Mouse (Mus musculus) liver, embryonic 11.5 days (tissue): ENCODE data around the gene Trip6. TPM values are rescaled to one million over a fixed set of nuclear protein-coding genes. Genes with fewer than 3 reads are reported as not detected.

Experiments
- ATAC-seq: fragments of 200-750 bp; cut with Nextera tagmentation; replicated peaks from 2 replicates; pipeline ENCODE4 v1.8.0; 2017; ENCODE audit warnings: moderate number of reproducible peaks, mild to moderate bottlenecking, moderate TSS enrichment, moderate library complexity; ENCODE audit not compliant: low FRiP score
- DNase-seq: peaks from one replicate; pipeline ENCODE4 v3.0.0-alpha.2; 2017; ENCODE audit warnings: low spot score
- H3K27ac ChIP-seq: fragments of 300-500 bp; sonication (generic); 2 replicates; pipeline ENCODE4 v1.5.1; 2014; ENCODE audit warnings: mild to moderate bottlenecking, low read depth, low read length, control low read depth
- H3K27me3 ChIP-seq: fragments of 300-500 bp; sonication (generic); replicated peaks from 2 replicates; pipeline ENCODE4 v1.6.1; 2014; ENCODE audit warnings: low read length, mixed read lengths; ENCODE audit not compliant: control insufficient read depth, insufficient read depth
- H3K36me3 ChIP-seq: fragments of 300-500 bp; sonication (generic); 2 replicates; pipeline ENCODE4 v1.6.1; 2014; ENCODE audit warnings: mild to moderate bottlenecking, low read length, moderate library complexity, mixed read lengths; ENCODE audit not compliant: control insufficient read depth, insufficient read depth
- H3K4me1 ChIP-seq: fragments of 300-500 bp; sonication (generic); replicated peaks from 2 replicates; pipeline ENCODE4 v1.6.1; 2014; ENCODE audit warnings: low read length, mixed read lengths; ENCODE audit not compliant: control insufficient read depth, insufficient read depth
- H3K4me2 ChIP-seq: fragments of 300-500 bp; sonication (generic); 2 replicates; pipeline ENCODE4 v1.6.1; 2014; ENCODE audit warnings: mild to moderate bottlenecking, control low read depth, moderate library complexity
- H3K4me3 ChIP-seq: fragments of 300-500 bp; sonication (generic); 2 replicates; pipeline ENCODE4 v1.5.1; 2014; ENCODE audit warnings: low read depth, low read length, control low read depth
- H3K9ac ChIP-seq: fragments of 300-500 bp; sonication (generic); 2 replicates; pipeline ENCODE4 v1.6.1; 2014; ENCODE audit warnings: low read depth, low read length, control low read depth
- H3K9me3 ChIP-seq: fragments of 300-500 bp; sonication (generic); 2 replicates; pipeline ENCODE4 v1.6.1; 2016; ENCODE audit warnings: low read length, inconsistent platforms, mixed read lengths; ENCODE audit not compliant: control insufficient read depth
- whole genome bisulfite sequencing: fragments of 180-500 bp; shearing (Covaris S2); extraction: QIAGEN DNeasy Blood & Tissue Kit; methylation state at CpG from one replicate; pipeline ENCODE4 v1.1.7; 2014; 5-methylcytosine and 5-hydroxymethylcytosine counted together
- polyA plus RNA-seq: library from polyadenylated mRNA; unstranded; fragments of >200 nt; fragmentation: Nextera tagmentation; extraction: Ambion mirVana; gene quantifications from 2 replicates; pipeline ENCODE4 v1.2.1, GENCODE M21; 2014

Gene Trip6
- polyA plus RNA-seq, 1 experiment from 2014 or later = 31.6 TPM

DNA sequence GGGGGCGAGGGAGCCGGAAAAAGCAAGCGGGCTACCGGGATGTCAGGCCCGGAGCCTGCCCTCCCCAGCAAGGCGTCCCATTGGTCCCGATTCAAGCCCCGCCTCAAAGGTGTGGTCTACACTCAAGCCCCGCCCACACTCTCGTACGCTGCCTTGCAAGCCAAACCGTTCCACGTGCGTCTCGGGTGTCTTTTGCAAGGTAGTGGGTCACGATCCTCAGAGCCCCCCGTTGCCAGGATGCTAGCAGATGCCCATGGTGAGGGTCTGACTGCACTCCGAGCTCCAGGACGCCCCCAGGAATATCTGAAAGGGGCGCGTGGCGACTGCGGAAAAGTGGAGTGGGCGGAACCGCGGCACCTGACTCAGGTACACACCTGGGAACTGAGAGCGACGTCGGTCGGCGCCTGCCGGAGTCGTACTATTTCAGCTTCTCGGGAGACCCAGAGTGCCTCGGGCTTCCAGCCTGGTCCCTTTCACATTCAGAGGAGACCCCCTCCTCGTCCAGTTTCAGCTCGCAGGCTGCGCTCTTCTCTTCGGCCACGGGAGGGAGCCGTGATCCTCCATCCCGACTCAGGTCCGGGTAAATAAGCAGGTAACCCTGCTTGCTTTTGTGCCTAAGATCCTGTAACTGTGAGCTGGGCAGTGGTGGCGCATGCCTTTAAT is 19.4 kb upstream of the Trip6 start, which contains the start of gene Slc12a9:
Gene Slc12a9, minus strand, starts transcription at position 86 of the 663 bp plus-strand sequence.
- DNase-seq (peak; percentile 88), ATAC-seq (peak; percentile 87)
- Histone ChIP-seq H3K36me3 (no peaks in the 10 kb centered on the region), H3K27ac (no peak within 1 kb of the TSS), H3K27me3 (no peaks in the 10 kb centered on the region), H3K9me3 (no peaks in the 10 kb centered on the region), H3K4me3 (peak within 1 kb of the TSS; percentile 70), H3K4me2 (peak within 1 kb of the TSS; percentile 89), H3K9ac (peak within 1 kb of the TSS; percentile 70), H3K4me1 (peaks cover 20% of the 10 kb centered on the region)
- under 1% methylated on average over 44 of the region's 44 CpGs for WGBS

DNA sequence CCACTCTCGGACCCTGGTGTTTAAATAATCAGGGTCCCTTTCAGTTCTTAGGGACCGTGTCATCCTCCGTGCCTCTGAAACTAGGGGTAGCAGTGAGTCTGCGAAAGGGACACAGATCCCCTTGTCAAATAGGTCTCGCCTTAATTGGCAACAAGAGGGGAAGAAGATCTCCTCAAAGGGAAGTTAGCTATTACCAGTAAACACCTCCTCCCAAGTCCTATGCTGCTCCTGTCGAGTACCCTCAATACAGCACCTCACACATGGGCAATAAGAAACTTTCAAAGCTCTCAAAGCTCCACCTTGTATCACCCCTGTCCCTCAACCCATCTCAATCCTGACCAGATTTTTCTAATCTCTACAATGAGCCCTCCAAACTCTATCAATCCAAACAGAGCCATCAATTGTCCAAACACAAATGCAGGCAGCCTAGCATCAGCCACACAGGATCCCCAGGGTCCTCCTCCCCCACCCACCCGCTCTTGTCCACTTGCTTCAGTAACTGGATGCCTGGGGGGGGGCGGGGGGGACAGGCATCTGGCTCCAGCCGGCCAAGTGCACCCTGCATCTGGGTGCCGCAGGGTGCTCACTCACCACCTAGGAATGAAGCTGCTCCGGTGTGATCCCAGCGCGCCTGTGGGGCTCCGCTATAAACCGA is 18.8 kb upstream of the Trip6 start:
- H3K27me3 ChIP-seq = no peaks in the 10 kb centered on the region
- no peaks in the 10 kb centered on the region for H3K36me3 ChIP-seq
- no peaks in the 10 kb centered on the region for H3K9me3 ChIP-seq
- peak overlapping the region; percentile 70 for H3K4me3 ChIP-seq
- peaks cover 20% of the 10 kb centered on the region for H3K4me1 ChIP-seq
- H3K9ac ChIP-seq = peak overlapping the region; percentile 70
- peak overlapping the region; percentile 89 for H3K4me2 ChIP-seq
- WGBS = 19% methylated on average over 15 of the region's 15 CpGs
- H3K27ac ChIP-seq = no peak overlapping the region
- ATAC-seq (no peak), DNase-seq (no peak)

DNA sequence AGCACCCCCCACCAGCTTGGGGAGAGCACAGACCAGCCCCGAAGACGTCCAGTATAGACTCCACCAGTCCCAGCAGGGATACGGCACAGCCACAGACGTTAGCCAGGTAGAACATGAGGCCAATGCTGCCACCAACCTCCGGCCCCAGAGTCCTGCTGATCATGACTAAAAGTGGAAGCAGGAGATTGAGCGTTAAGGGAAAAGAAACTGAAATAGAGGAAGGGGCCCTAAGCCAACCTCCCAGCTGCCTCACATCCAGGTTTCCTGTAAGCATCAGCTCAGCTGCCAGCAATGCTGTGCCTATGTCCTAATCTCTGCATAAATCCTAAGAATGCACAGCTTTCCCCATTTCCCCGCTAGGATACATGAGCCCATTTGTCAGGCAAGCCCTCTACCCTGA is 16.7 kb upstream of the Trip6 start:
- 78% methylated on average over 7 of the region's 7 CpGs for WGBS
- Histone ChIP-seq H3K9me3 (no peaks in the 10 kb centered on the region), H3K9ac (no peak overlapping the region), H3K4me3 (no peak overlapping the region), H3K36me3 (no peaks in the 10 kb centered on the region), H3K4me1 (peaks cover 7% of the 10 kb centered on the region; the same call in 1 of the 2 replicates), H3K27ac (no peak overlapping the region), H3K27me3 (no peaks in the 10 kb centered on the region), H3K4me2 (no peak overlapping the region)
- no peak for DNase-seq
- ATAC-seq = no peak

DNA sequence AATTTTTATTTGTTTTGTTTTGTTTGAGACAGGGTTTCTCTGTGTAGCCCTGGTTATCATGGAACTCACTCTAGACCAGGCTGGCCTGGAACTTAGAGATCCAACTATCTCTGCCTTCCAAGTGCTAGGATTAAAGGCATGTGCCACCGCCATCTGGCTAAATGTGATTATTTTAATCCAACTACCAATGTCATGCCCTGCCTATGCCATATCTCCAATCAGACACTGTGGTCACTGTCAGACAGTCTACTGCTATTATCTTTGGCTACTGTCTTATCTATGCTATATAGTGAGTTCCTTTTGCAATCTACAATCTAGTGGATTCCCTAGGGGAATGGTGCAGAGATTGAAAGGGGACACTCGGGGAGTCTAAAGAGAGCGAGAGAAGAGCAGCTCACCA is 6.8 kb upstream of the Trip6 start:
- Histone ChIP-seq H3K27me3 (no peaks in the 10 kb centered on the region), H3K4me3 (no peak overlapping the region), H3K9me3 (no peaks in the 10 kb centered on the region), H3K9ac (no peak overlapping the region), H3K4me1 (peaks cover 4% of the 10 kb centered on the region; the same call in 1 of the 2 replicates), H3K27ac (no peak overlapping the region), H3K4me2 (no peak overlapping the region), H3K36me3 (peaks cover 2% of the 10 kb centered on the region; the same call in 1 of the 2 replicates)
- no peak for DNase-seq
- 86% methylated on average over 3 of the region's 3 CpGs for WGBS
- ATAC-seq = peak; percentile 41; the same call in 1 of the 2 replicates

DNA sequence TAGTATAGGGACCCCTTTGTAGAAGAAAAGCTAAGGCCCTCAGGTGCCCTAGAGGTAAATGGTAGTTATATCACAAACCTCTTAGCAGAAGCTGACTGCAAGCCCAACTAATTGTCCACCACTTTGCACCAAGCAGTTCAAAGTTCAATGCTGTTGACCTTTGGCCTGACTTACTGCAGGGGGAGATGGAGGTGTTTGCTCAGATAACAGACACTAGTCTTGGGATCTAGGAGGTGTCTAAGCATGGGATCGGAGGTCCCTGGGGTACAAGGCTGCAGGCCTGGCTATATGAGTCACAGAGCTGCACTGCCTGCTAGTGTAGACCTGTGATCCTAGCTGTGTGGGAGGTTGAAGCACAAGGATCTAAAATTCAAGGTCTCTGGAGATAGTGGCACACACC is 4.4 kb upstream of the Trip6 start:
- no peak for DNase-seq
- Histone ChIP-seq H3K4me2 (no peak overlapping the region), H3K27me3 (no peaks in the 10 kb centered on the region), H3K36me3 (no peaks in the 10 kb centered on the region), H3K27ac (no peak overlapping the region), H3K9ac (no peak overlapping the region), H3K4me1 (peaks cover 20% of the 10 kb centered on the region), H3K9me3 (no peaks in the 10 kb centered on the region), H3K4me3 (no peak overlapping the region)
- WGBS = 85% methylated on average over 1 of the region's 1 CpGs
- ATAC-seq = no peak

DNA sequence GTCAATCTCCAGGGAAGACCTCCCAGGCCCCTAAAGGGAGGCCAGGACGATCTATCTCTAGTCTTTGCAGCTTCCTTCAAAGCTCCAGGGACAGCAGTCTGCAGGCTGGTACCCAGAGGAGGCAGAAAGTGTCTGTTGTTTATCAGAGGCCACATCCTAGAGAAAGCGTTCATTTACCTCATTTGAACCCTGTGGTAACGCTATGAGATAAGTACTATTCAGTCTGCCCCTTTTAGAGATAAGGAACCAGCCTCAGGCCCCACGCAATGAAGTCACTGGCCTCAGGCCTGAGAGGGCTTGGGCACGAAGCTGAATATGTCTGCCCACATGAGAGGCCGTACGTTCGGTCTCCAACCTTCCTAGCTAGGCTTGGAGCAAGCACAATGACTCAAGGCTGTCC is 3.2 kb upstream of the Trip6 start:
- no peak overlapping the region for H3K4me2 ChIP-seq
- H3K27me3 ChIP-seq = no peaks in the 10 kb centered on the region
- no peaks in the 10 kb centered on the region for H3K9me3 ChIP-seq
- H3K27ac ChIP-seq = no peak overlapping the region
- H3K36me3 ChIP-seq = no peaks in the 10 kb centered on the region
- 56% methylated on average over 8 of the region's 8 CpGs for WGBS
- no peak for DNase-seq
- H3K9ac ChIP-seq = no peak overlapping the region
- H3K4me3 ChIP-seq = no peak overlapping the region
- H3K4me1 ChIP-seq = peaks cover 31% of the 10 kb centered on the region
- ATAC-seq = no peak

DNA sequence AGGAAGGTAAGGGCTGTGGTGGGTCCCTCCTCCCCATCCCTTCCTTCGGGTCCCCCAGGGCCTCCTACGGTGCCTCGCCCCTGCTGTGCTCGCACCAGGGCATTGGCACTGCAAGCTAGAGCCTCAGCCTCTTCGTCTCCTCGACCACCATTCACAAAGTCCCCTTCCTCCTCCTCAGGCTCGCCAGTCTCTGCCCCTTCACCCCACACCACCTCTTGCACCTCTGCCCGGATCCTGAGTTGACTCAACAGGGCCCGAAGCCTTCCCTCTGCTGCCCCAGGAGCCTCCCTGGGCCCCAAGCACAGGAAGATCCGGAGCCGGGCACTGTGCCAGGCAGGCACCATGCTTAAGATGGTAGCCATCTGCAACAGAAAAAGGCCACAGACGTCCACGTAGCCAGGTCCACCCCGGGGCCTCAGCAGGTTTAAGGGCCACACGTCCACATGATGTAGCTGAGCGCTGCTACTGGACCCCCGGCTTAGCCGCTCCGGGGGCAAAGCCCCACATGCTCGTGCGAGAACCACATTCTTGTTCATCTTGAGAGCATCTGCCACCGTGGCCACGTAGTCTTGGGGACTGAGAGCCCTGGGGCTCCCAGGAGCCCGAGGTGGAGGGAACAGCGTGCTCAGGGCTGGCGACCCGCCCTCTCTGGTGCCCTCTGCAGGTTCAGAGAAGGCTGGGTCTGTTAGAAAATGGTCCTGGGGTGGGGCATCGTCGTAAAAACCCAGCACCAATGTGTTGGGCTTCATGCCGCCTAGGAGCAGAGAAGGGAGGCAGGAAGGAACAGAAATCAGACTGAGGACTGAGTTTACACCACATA is 1.1 kb upstream of the Trip6 start:
- DNase-seq (peak; percentile 63), ATAC-seq (peak; percentile 48)
- Histone ChIP-seq H3K4me1 (peaks cover 38% of the 10 kb centered on the region), H3K9ac (peak overlapping the region; percentile 85; the same call in 1 of the 2 replicates), H3K4me3 (no peak overlapping the region), H3K27me3 (no peaks in the 10 kb centered on the region), H3K9me3 (no peaks in the 10 kb centered on the region), H3K36me3 (peaks cover 3% of the 10 kb centered on the region; the same call in 1 of the 2 replicates), H3K4me2 (peak overlapping the region; percentile 92), H3K27ac (no peak overlapping the region)
- 51% methylated on average over 30 of the region's 30 CpGs for WGBS

DNA sequence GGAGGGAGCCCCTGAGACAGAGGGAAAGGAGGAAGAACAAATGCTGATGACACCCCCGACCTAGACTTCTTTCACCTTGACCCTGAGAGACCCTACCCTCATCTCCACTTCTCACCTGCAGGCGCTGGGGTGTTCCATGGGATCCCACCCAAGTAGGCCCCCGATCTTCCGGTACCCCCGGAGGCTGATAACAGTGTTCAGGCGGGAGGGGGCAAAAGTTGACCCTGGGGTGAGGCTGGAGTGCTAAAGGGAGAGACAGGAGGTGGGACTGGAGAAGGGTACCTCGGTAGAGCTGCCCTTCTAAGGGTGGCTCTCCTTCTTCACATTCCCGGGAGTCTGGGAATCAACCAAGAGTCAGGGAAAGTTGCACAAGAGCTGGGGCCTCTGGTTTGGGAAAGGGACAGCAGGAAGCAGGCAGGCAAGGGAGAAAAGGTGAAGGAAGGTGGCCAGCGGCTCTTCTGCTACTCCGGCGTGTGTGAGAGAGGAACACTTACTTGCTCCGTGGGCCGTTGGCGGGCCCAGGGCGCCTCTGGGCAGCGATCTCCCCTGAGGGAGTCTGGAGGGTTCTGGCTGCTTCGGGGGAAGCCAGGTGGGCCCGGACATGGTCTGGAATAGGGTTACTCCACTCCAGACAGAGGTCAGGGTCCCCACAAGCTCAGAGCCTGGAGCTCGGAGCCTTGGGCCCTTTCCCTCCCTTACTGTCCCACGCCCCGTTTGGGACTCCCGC is 575 bp downstream of the Trip6 start:
- ATAC-seq (peak; percentile 37), DNase-seq (no peak)
- Histone ChIP-seq H3K9me3 (no peaks in the 10 kb centered on the region), H3K4me3 (peak overlapping the region; percentile 72), H3K36me3 (peaks cover 19% of the 10 kb centered on the region), H3K27me3 (no peaks in the 10 kb centered on the region), H3K9ac (peak overlapping the region; percentile 85), H3K4me1 (peaks cover 38% of the 10 kb centered on the region), H3K27ac (peak overlapping the region; percentile 75; the same call in 1 of the 2 replicates), H3K4me2 (peak overlapping the region; percentile 92)
- WGBS = 2% methylated on average over 22 of the region's 22 CpGs
